Mouse (Mus musculus): Measurements from ENCODE around the gene Olfr654.

Olfr654 gene

GRCm38 (mm10) chr7:104586725-104587124 is at the start of gene Olfr654:
Gene Olfr654, plus strand, starts transcription at chr7:104587025.
- DNase-seq (ENCODE audit: low spot score) = no peak

DNA sequence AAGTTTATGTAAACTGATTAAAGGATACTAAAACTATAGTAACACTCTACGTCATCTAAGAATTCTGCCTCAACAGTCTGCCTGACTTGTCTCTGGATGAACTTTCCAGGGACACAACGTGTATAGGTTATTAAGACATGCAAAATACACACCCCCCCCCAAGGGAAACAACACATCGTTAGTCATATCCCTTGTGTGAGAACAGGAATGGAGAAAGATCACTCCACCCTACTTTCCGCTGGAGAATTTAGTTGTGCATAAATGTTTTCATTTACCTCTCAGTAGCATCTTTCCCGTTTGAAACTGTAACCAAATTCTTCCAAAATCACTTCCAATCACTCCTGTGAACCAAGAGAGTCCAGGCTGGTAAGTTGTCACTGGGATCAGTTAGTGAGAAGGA is 37.0 kb upstream of the Olfr654 start, which contains the start of gene Olfr651:
Gene Olfr651 (plus strand): TSS at position 301 of the 400 bp plus-strand sequence.
- no peak for DNase-seq (ENCODE audit: low spot score)

DNA sequence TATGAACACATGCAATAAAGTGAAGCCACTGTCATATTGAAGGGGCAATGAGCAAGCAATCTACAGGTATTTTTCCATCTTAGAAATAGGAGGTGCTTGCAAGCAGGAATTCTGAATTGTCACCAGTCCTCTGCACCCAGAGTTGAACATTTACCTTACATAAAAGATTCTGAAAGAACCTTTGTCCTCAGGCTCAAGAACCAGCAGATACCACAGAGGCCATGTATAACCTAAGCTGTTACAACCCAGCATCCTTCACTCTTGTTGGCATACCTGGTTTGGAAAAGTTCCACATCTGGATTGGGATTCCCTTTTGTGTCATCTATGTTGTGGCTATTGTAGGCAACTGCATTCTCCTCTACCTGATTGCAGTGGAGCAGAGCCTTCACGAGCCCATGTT is 34.1 kb upstream of the Olfr654 start:
- no peak for DNase-seq (ENCODE audit: low spot score)

- DNase-seq (ENCODE audit: low spot score) = no peak
Measured at GRCm38 (mm10) chr7:104560601-104561000, 26.2 kb upstream of the Olfr654 start, which contains the start of gene Olfr652. Gene Olfr652, plus strand, starts transcription at chr7:104560901.

DNA sequence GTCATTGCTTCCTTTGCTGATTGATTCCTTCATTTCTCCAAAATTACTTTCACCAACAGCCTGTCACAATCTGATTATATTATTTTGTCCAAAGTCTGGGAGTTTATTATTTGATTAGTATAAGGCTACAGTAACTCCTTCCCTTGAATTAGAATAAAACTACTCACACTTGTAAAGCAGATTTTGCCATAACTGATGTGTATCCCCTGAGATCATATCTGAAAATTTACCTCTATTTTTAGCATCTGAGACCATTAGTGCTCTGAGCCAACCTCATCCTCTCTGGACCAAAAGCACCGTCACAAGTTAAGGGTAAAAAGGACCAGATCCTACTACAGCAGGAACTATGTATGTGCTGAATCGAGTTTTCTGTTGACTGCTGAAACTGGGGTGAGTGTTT is 9.8 kb upstream of the Olfr654 start, which contains the start of gene Olfr653:
Gene Olfr653 (plus strand): TSS at position 301 of the 400 bp plus-strand sequence.
- DNase-seq (ENCODE audit: low spot score) = no peak

DNA sequence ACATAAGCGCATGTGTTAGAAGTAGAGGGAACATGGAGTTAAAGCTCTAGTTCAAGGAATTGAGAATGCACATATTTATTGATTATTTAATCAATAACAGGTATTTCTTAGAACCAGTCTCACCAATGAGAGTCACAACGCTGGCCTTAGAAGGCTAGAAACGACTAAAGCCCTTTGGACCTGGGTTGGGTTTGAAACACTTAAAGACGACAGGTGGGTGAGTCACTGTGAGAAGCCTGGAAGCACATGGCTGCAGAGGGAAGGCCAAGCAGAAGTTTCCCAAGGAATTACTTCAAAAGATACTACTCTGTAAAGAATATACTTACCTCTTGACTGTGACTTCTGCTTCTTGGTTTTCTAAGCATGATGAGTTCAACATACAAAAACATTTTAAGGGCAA is 6.0 kb upstream of the Olfr654 start:
- no peak for DNase-seq (ENCODE audit: low spot score)

- DNase-seq (ENCODE audit: low spot score) = no peak
Measured at GRCm38 (mm10) chr7:104581429-104581828, 5.4 kb upstream of the Olfr654 start.

DNA sequence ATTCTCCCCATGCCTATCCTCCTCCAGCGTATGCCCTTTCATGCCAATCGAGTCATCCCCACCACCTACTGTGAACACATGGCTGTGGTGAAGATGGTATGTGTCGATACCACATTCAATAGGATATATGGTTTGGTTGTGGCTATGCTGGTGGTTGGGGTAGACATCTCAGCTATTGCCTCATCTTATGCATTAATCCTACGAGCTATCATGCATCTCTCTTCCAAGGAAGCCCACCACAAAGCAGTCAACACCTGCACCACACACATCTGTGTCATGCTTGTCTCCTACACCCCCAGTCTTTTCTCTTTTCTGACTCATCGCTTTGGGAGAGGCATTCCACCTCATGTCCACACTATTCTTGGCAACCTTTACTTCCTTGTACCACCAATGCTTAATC is 1.4 kb downstream of the Olfr654 start:
- no peak for DNase-seq (ENCODE audit: low spot score)

DNA sequence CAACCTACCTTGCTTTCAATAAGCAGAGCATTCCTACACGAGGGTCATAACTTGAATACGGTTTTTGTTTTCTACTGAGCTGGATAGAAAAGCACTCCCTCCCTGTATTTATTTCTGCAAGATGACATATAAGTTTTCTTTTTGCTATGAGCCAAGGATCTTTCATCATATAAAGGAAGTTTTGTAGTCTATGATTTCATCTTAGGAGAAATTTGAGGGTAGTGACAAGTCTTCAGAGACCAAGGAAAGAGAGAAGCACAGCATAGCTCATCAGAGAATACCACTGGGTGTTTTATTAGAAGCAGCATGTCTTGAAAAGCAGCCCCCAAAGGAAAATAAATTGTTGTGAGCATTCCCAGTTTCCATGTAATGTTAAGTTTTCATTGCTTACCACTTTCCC is 14.9 kb downstream of the Olfr654 start, which contains the start of gene Olfr655:
Gene Olfr655 (minus strand): TSS at position 101 of the 400 bp plus-strand sequence.
- no peak for DNase-seq (ENCODE audit: low spot score)

- no peak for DNase-seq (ENCODE audit: low spot score)
Measured at GRCm38 (mm10) chr7:104603173-104603572, 16.3 kb downstream of the Olfr654 start.

DNA sequence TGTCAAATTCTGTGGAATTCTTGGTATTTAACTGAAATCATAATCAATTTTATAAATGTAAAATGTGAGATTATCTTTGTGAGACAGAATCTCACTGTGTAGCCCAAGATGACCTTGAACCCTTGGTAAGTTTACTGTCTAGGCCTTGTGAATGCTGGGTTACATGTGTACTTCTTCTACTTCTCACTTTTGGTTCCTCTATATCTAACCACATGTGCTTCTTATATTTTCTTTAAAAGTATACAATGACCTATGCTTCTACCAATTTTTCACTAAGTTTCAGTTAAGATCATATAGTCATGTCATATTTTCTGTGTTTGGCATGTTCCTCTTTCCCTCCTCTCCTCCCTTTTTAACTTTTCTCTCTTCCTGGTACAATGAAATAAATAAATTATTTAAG is 17.9 kb downstream of the Olfr654 start:
- no peak for DNase-seq (ENCODE audit: low spot score)

DNA sequence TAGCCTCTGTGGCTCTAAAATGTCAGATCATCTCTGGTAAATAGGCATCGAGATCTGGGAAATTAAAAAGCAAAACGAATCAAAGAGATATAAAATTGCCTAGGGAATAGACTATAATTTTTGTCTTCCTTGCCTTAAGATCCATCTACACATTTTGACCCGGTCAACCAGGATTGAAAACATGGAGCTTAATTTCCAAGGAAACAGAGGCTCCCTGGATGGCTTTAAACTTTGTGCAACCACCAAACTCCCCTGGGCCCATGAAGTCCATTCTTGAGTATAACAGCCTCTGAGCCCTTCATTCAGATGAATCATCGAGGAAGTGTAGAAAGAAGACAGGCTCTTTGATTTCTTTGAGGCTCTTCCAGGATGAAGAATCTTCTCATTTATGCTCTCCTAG is 26.8 kb downstream of the Olfr654 start, which contains the start of gene Olfr656:
Gene Olfr656 (plus strand): TSS at position 301 of the 400 bp plus-strand sequence.
- DNase-seq (ENCODE audit: low spot score) = no peak

GRCm38 (mm10) chr7:104624494-104624893 is 37.7 kb downstream of the Olfr654 start, which contains the start of gene Olfr657:
Gene Olfr657, plus strand, starts transcription at chr7:104624794.
- no peak for DNase-seq (ENCODE audit: low spot score)

Data from ovary, adult 18-20 months (tissue).